Comparison of ENCODE assay signal across 22 mouse cellular contexts in the genomic region with DNA sequence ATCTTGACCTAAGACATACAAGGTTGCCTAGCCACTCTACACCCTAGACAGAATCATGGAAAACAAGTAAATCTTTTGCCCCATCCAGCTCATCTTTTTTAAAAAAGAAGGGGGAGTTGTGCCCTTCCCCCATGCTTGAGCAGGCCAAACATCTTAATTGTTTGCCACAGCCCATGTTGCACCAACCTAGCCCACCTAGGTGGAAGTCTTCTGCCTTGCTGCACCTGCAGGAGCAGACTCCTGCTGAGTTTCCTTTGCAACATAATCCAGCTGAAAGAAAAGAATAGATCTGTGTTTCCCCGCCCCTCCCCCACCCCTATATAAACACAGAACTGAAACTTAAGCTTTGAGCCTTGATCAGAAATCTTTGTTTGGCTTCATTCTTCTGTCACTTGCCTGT.
DNase-seq lines count a peak whose midpoint lies in the region; ATAC-seq lines count a peak whose summit lies in the region.
"Had no signal": no experiment of that assay in that cellular context is flagged by ENCODE, and none has a peak within 500 bp of the region (broad histone marks: within the 10 kb centered on the region; RNA-seq: fewer than 3 reads in every experiment).

No protein-coding gene starts in this region.

- WGBS in kidney, embryonic 14.5 days = 19% methylated on average over 1 of the region's 1 CpGs

- H3K4me3 ChIP-seq in kidney, embryonic 14.5 days (ENCODE audit: low read length) = no peak overlapping the region
- H3K4me3 ChIP-seq: embryonic facial prominence, embryonic 15.5 days; erythroblast, embryonic 14.5 days; forebrain, embryonic 10.5 days; forebrain, embryonic 15.5 days; heart, embryonic 13.5 days; hindbrain, embryonic 15.5 days had no signal

- no peak overlapping the region for H3K4me2 ChIP-seq in kidney, embryonic 14.5 days (replicated peaks; ENCODE audit: low read depth, low read length)
- H3K4me2 ChIP-seq: embryonic facial prominence, embryonic 15.5 days; forebrain, embryonic 15.5 days; heart, embryonic 13.5 days; hindbrain, embryonic 15.5 days had no signal

- peak; percentile 66; the same call in 1 of the 2 replicates for ATAC-seq in kidney, embryonic 14.5 days (ENCODE audit: low FRiP score, low TSS enrichment)
- ATAC-seq: forebrain, embryonic 15.5 days; inflammation-experienced regulatory T-cells, adult 6 months had no signal

- no peak overlapping the region for H3K9ac ChIP-seq in kidney, embryonic 14.5 days (ENCODE audit: low read depth, low read length)
- H3K9ac ChIP-seq: embryonic facial prominence, embryonic 15.5 days; forebrain, embryonic 15.5 days; heart, embryonic 13.5 days; hindbrain, embryonic 15.5 days had no signal

- H3K4me1 ChIP-seq in kidney, embryonic 14.5 days (ENCODE audit: control insufficient read depth, insufficient read depth, low read length) = no peaks in the 10 kb centered on the region
- H3K4me1 ChIP-seq: embryonic facial prominence, embryonic 15.5 days; forebrain, embryonic 15.5 days; heart, embryonic 13.5 days; hindbrain, embryonic 15.5 days had no signal

- no peaks in the 10 kb centered on the region for H3K27me3 ChIP-seq in kidney, embryonic 14.5 days (ENCODE audit: control insufficient read depth, insufficient read depth, low read length)
- H3K27me3 ChIP-seq: embryonic facial prominence, embryonic 15.5 days; forebrain, embryonic 15.5 days; heart, embryonic 13.5 days; hindbrain, embryonic 15.5 days had no signal

- intact Hi-C loops in left cerebral cortex, postnatal 36 days (cut with DNase I) = no loop called here

- no peaks in the 10 kb centered on the region for H3K36me3 ChIP-seq in kidney, embryonic 14.5 days (ENCODE audit: control insufficient read depth, insufficient read depth, low read length)
- H3K36me3 ChIP-seq: embryonic facial prominence, embryonic 15.5 days; forebrain, embryonic 10.5 days; forebrain, embryonic 15.5 days; G1E; heart, embryonic 13.5 days; hindbrain, embryonic 15.5 days had no signal

- DNase-seq in kidney, adult 8-10 months = no peak
- DNase-seq in ES-CJ7 (ENCODE audit: low read depth, low spot score) (peak; percentile 52), ZHBTc4 (ENCODE audit: low read depth, low spot score) (peak; percentile 26)
- DNase-seq in left cerebral cortex, postnatal 36 days (ENCODE audit: low spot score in 2 of 2) = no peak
- no peak for DNase-seq in right cerebral cortex, postnatal 10 days (ENCODE audit: low spot score in 2 of 2)
- DNase-seq in ovary, postnatal 10 days (ENCODE audit: low spot score) = no peak
- DNase-seq: adrenal gland, adult 2 months; adrenal gland, postnatal 36 days; cerebellum, adult 2 months; cerebellum, postnatal 10 days; gastrocnemius, postnatal 36 days; heart, adult 11 months; heart, postnatal 36 days had no signal

- no peak overlapping the region for H3K27ac ChIP-seq in kidney, embryonic 14.5 days (ENCODE audit: low read depth, low read length)
- H3K27ac ChIP-seq: embryonic facial prominence, embryonic 15.5 days; forebrain, embryonic 10.5 days; forebrain, embryonic 15.5 days; heart, embryonic 13.5 days; hindbrain, embryonic 15.5 days had no signal

- no peaks in the 10 kb centered on the region for H3K9me3 ChIP-seq in kidney, embryonic 14.5 days (ENCODE audit: control insufficient read depth, low read length)
- H3K9me3 ChIP-seq: embryonic facial prominence, embryonic 15.5 days; forebrain, embryonic 10.5 days; forebrain, embryonic 15.5 days; G1E; hindbrain, embryonic 15.5 days had no signal

Comparison
In these comparisons a context has a peak if more than half of its experiments do, and no peak if none do; other contexts are left out.
1. DNase-seq: peak in ES-CJ7 (single experiment) and ZHBTc4 (single experiment); none in kidney, adult 8-10 months (0 of 2), left cerebral cortex, postnatal 36 days (0 of 2), right cerebral cortex, postnatal 10 days (0 of 2) and ovary, postnatal 10 days (single experiment).